Mouse (Mus musculus) neural tube, embryonic 11.5 days (tissue): ENCODE data around the gene Spns3. TPM values are rescaled to one million over a fixed set of nuclear protein-coding genes. Genes with fewer than 3 reads are reported as not detected.

Experiments
- ATAC-seq: fragments of 200-750 bp; cut with Nextera tagmentation; 2 replicates; pipeline ENCODE4 v1.8.0; 2017; ENCODE audit warnings: moderate number of reproducible peaks, mild to moderate bottlenecking, moderate TSS enrichment, moderate library complexity; ENCODE audit not compliant: insufficient read depth, low FRiP score, low TSS enrichment
- DNase-seq: peaks from one replicate; pipeline ENCODE4 v3.0.0-alpha.2; 2015; ENCODE audit warnings: low spot score
- H3K27ac ChIP-seq: fragments of 300-500 bp; sonication (generic); 2 replicates; pipeline ENCODE4 v1.5.1; 2014; ENCODE audit warnings: low read depth, mild to moderate bottlenecking, low read length
- H3K27me3 ChIP-seq: fragments of 300-500 bp; sonication (generic); 2 replicates; pipeline ENCODE4 v1.6.1; 2014; ENCODE audit warnings: mild to moderate bottlenecking, low read length, mixed read lengths; ENCODE audit not compliant: control insufficient read depth, insufficient read depth
- H3K36me3 ChIP-seq: fragments of 300-500 bp; sonication (generic); 2 replicates; pipeline ENCODE4 v1.6.1; 2014; ENCODE audit warnings: mild to moderate bottlenecking, low read length, moderate library complexity, mixed read lengths; ENCODE audit not compliant: control insufficient read depth, insufficient read depth
- H3K4me1 ChIP-seq: fragments of 300-500 bp; sonication (generic); 2 replicates; pipeline ENCODE4 v1.6.1; 2014; ENCODE audit warnings: low read length, mixed read lengths; ENCODE audit not compliant: control insufficient read depth, insufficient read depth
- H3K4me2 ChIP-seq: fragments of 300-500 bp; sonication (generic); 2 replicates; pipeline ENCODE4 v1.6.1; 2014; ENCODE audit warnings: low read depth, mild to moderate bottlenecking, moderate library complexity
- H3K4me3 ChIP-seq: fragments of 300-500 bp; sonication (generic); 2 replicates; pipeline ENCODE4 v1.5.1; 2014; ENCODE audit warnings: low read depth, low read length
- H3K9ac ChIP-seq: fragments of 300-500 bp; sonication (generic); 2 replicates; pipeline ENCODE4 v1.6.1; 2014; ENCODE audit warnings: mild to moderate bottlenecking, low read length
- H3K9me3 ChIP-seq: fragments of 300-500 bp; sonication (generic); 2 replicates; pipeline ENCODE4 v1.6.1; 2016; ENCODE audit warnings: low read length; ENCODE audit not compliant: control insufficient read depth
- WGBS: fragments of 180-500 bp; shearing (Covaris S2); extraction: QIAGEN DNeasy Blood & Tissue Kit; methylation state at CpG from one replicate; pipeline ENCODE4 v1.1.7; 2014; 5-methylcytosine and 5-hydroxymethylcytosine counted together
- polyA plus RNA-seq: library from polyadenylated mRNA; unstranded; fragments of >200 nt; fragmentation: Nextera tagmentation; extraction: Ambion mirVana; gene quantifications from 2 replicates; pipeline ENCODE4 v1.2.1, GENCODE M21; 2014

The Spns3 gene
- polyA plus RNA-seq, 1 experiment from 2014 or later: 0.25 TPM

GRCm38 (mm10) chr11:72514967-72515366 lies 35.3 kb downstream of the Spns3 start:
- H3K27me3 ChIP-seq: no peaks in the 10 kb centered on the region
- H3K4me3 ChIP-seq: no peak overlapping the region
- 65% methylated on average over 3 of the region's 3 CpGs for WGBS
- no peak overlapping the region for H3K9ac ChIP-seq
- H3K4me1 ChIP-seq: no peaks in the 10 kb centered on the region
- no peak overlapping the region for H3K27ac ChIP-seq
- no peak overlapping the region for H3K4me2 ChIP-seq
- DNase-seq (no peak), ATAC-seq (no peak)
- no peaks in the 10 kb centered on the region for H3K36me3 ChIP-seq
- H3K9me3 ChIP-seq: no peaks in the 10 kb centered on the region

DNA sequence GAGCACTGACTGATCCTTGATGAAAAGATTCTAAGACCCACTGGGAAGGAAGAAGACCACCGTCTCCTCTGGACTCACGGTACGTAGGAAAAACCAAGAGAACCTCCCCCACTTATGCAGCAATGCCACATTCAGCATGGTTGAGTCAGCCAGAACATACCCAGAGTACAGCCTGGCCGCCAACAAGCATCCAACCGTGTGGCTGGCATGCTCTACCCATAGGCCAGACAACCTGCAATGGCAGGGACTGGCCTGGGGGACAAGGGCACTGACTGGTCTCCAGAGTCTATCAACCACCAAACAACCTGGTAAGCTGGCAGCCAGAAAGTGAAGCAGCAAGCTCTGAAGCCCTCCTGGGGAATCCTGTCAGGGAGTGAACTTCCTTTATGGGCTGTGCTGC lies 41.7 kb downstream of the Spns3 start:
- Histone ChIP-seq H3K27ac (no peak overlapping the region), H3K36me3 (no peaks in the 10 kb centered on the region), H3K9ac (no peak overlapping the region), H3K9me3 (no peaks in the 10 kb centered on the region), H3K27me3 (no peaks in the 10 kb centered on the region), H3K4me2 (no peak overlapping the region), H3K4me3 (no peak overlapping the region), H3K4me1 (no peaks in the 10 kb centered on the region)
- DNase-seq (no peak), ATAC-seq (no peak)
- WGBS: 88% methylated on average over 5 of the region's 5 CpGs

GRCm38 (mm10) chr11:72507651-72508050 lies 42.7 kb downstream of the Spns3 start:
- no peak for DNase-seq
- no peak overlapping the region for H3K9ac ChIP-seq
- no peak overlapping the region for H3K4me2 ChIP-seq
- no peaks in the 10 kb centered on the region for H3K9me3 ChIP-seq
- no peaks in the 10 kb centered on the region for H3K4me1 ChIP-seq
- no peak for ATAC-seq
- H3K27me3 ChIP-seq: no peaks in the 10 kb centered on the region
- no peaks in the 10 kb centered on the region for H3K36me3 ChIP-seq
- H3K27ac ChIP-seq: no peak overlapping the region
- no peak overlapping the region for H3K4me3 ChIP-seq

- no peak overlapping the region for H3K27ac ChIP-seq
- no peaks in the 10 kb centered on the region for H3K27me3 ChIP-seq
- 73% methylated on average over 10 of the region's 10 CpGs for WGBS
- no peaks in the 10 kb centered on the region for H3K36me3 ChIP-seq
- H3K9me3 ChIP-seq: no peaks in the 10 kb centered on the region
- ATAC-seq (no peak), DNase-seq (no peak)
- no peaks in the 10 kb centered on the region for H3K4me1 ChIP-seq
- H3K4me2 ChIP-seq: no peak overlapping the region
- no peak overlapping the region for H3K9ac ChIP-seq
- no peak overlapping the region for H3K4me3 ChIP-seq
Measured at GRCm38 (mm10) chr11:72504016-72504797, 46.1 kb downstream of the Spns3 start.

DNA sequence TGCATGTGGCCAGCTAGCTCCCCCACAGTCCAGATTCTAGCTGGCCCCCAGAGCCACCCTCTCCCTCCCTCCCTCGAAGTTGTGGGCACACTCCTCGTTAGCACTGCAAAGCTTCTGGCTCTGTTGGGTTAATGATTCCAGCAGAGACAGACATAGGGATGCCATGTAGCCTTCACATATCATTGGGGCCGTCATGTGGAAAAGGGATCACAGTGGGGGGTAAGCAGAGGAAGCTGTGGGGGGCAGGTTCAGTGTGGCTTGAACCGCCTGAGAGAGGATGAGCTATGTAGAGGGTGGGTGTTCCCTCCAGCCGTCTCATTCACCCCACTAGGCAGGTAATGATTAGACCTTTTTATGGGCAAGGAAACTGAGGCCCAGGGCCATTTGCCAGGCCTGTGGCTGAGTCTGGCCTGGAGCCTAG lies 46.8 kb downstream of the Spns3 start:
- ATAC-seq (no peak), DNase-seq (no peak)
- Histone ChIP-seq H3K4me2 (no peak overlapping the region), H3K4me3 (no peak overlapping the region), H3K4me1 (no peaks in the 10 kb centered on the region), H3K36me3 (no peaks in the 10 kb centered on the region), H3K27ac (no peak overlapping the region), H3K9ac (no peak overlapping the region), H3K27me3 (no peaks in the 10 kb centered on the region), H3K9me3 (no peaks in the 10 kb centered on the region)
- 13% methylated on average over 5 of the region's 5 CpGs for WGBS

- Histone ChIP-seq H3K9me3 (no peaks in the 10 kb centered on the region), H3K36me3 (no peaks in the 10 kb centered on the region), H3K27ac (no peak overlapping the region), H3K4me2 (no peak overlapping the region), H3K4me1 (no peaks in the 10 kb centered on the region), H3K9ac (no peak overlapping the region), H3K27me3 (no peaks in the 10 kb centered on the region), H3K4me3 (no peak overlapping the region)
- 14% methylated on average over 8 of the region's 8 CpGs for WGBS
- ATAC-seq (no peak), DNase-seq (no peak)
Measured at GRCm38 (mm10) chr11:72502236-72502635, 48.1 kb downstream of the Spns3 start.

DNA sequence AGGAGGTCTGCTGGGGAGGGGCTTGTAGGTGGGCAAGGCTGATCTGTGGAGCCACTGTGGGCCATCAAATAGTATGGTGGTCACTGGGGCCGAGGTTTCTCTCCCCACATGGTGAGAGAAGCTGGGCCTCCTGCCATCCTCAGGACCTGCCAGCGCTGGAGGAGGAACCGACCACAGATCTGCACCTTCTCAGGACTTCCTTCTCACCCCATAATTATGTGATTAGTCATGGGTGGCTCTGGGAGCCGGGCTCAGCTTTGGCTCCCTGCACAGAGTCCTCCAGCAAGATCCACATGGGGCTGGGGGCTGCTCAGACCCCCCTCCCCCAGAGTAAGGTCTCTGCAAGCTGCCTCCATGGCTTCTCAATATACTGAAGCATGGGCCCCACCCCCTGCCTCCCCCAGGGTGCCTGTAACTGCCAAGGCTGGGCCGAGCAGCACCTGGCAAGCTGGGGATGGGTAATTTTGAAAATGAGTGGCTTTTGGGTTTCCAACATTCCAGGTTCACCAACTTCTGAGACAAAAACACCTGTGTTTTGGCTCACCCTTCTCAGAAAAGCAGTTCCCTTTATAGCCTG lies 48.8 kb downstream of the Spns3 start:
- H3K27me3 ChIP-seq: no peaks in the 10 kb centered on the region
- 25% methylated on average over 5 of the region's 5 CpGs for WGBS
- no peak overlapping the region for H3K27ac ChIP-seq
- H3K4me3 ChIP-seq: no peak overlapping the region
- DNase-seq (no peak), ATAC-seq (no peak)
- no peaks in the 10 kb centered on the region for H3K4me1 ChIP-seq
- no peak overlapping the region for H3K9ac ChIP-seq
- no peaks in the 10 kb centered on the region for H3K9me3 ChIP-seq
- no peaks in the 10 kb centered on the region for H3K36me3 ChIP-seq
- H3K4me2 ChIP-seq: no peak overlapping the region

DNA sequence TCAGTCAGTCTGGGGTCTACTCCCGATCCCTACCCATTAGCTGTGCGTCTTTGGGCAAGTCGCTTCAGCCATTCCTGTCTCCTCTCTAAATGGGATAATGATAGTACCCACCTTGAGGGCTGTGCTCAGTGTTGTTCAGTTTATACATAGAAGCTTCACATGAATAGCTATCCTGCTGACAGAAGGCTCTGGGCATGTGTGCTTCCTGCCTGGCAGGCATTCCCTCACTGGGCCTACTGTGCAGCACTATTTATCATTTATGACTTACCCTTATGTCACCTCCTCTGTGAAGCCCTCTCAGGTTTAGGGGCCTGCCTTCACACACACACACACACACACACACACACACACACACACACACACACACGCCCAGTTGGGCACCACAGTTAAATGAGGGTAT lies 50.2 kb downstream of the Spns3 start:
- H3K4me1 ChIP-seq: no peaks in the 10 kb centered on the region
- no peak for ATAC-seq
- no peaks in the 10 kb centered on the region for H3K27me3 ChIP-seq
- no peak overlapping the region for H3K4me3 ChIP-seq
- H3K27ac ChIP-seq: no peak overlapping the region
- H3K4me2 ChIP-seq: no peak overlapping the region
- H3K9ac ChIP-seq: no peak overlapping the region
- no peak for DNase-seq
- H3K36me3 ChIP-seq: no peaks in the 10 kb centered on the region
- 84% methylated on average over 4 of the region's 4 CpGs for WGBS
- H3K9me3 ChIP-seq: no peaks in the 10 kb centered on the region

DNA sequence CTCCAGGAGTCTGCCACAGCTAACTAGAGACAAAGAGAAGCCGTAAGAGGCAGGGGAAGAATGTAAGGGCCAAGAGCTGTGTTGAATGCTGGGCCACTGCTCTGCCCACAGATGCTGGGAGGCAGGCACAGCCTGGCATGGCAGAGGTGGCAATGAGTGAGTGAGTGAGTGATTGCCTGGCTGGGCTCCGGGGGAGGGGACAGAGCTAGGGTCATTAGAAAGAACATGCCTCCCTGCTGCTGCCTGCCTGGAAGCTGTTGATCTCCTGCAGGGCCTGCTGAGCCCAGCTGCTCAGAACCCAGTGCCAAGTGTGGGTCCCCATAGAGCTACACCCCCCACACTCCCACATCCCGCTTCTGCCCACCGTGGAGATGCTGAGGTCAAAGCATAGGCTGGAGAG lies 52.9 kb downstream of the Spns3 start:
- WGBS: 27% methylated on average over 4 of the region's 4 CpGs
- H3K27ac ChIP-seq: no peak overlapping the region
- DNase-seq (no peak), ATAC-seq (no peak)
- no peak overlapping the region for H3K9ac ChIP-seq
- H3K9me3 ChIP-seq: no peaks in the 10 kb centered on the region
- no peak overlapping the region for H3K4me2 ChIP-seq
- H3K4me3 ChIP-seq: no peak overlapping the region
- H3K36me3 ChIP-seq: no peaks in the 10 kb centered on the region
- H3K4me1 ChIP-seq: no peaks in the 10 kb centered on the region
- H3K27me3 ChIP-seq: no peaks in the 10 kb centered on the region
